Mouse (Mus musculus) cerebellum, postnatal 14 days (tissue): ENCODE measurements at regions not wholly inside any gene's neighbourhood (a gene's known extent, or its start where the extent isn't known, plus 50 kb on each side); places are given as distances from the start of the nearest gene placed in this dataset.
"Not testable (repeated sequence)": the region's sequence is repeated elsewhere in the genome, so short reads cannot be mapped to it uniquely, and the experiment has no call there.

ENCODE experiments used
- DNase-seq, 2 experiments: peaks; one replicate each; pipeline ENCODE4 v3.0.0; 2021; ENCODE audit warnings: mixed read lengths in 2 of 2

DNA sequence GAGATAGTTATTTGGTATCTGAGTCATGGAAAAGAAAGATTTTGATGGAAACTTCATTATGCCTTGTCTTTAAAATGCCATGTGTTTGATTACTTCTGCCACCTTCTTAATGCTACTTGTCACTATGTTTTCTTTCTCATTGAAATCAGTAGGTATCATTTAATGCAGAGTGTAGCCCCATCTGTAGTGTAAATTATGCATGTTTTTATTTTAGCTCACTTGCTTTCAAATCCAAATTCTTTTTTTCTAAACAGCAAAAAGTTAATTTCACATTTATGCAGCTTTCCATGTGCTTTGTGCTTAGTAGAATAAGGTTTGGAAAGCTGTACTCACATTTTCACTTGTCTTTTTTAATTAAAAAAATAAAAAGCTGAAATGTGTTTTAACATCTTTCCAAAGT lies 748.0 kb upstream of the Epha7 start:
- DNase-seq = no peak

- DNase-seq = no peak
These were observed 747.1 kb upstream of the Epha7 start for GRCm38 (mm10) chr4:28065828-28066227.

- no peak for DNase-seq
These were observed 733.9 kb upstream of the Epha7 start for GRCm38 (mm10) chr4:28079030-28079429.

DNA sequence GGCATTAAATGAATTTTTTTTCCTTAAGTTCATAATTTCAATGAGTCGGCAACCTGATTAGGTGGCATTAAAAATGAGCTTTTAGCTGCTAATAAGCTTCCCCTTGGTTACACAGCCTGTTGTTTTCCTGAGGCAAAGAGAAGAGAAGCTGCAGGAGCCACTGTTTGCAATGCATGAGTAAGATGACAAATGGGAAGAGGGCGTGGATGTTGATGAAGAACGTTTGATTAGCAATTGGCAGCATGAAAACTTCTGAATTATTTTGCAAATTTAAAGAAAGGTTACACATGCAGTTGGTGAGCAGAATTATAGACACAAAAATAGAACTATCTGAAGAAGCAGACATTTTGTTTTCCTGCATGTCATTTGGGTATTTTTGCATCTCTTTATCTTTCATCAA lies 720.1 kb upstream of the Epha7 start:
- no peak for DNase-seq

GRCm38 (mm10) chr4:28143165-28143564 lies 669.8 kb upstream of the Epha7 start:
- peak; percentile 31 to 59 for DNase-seq

DNA sequence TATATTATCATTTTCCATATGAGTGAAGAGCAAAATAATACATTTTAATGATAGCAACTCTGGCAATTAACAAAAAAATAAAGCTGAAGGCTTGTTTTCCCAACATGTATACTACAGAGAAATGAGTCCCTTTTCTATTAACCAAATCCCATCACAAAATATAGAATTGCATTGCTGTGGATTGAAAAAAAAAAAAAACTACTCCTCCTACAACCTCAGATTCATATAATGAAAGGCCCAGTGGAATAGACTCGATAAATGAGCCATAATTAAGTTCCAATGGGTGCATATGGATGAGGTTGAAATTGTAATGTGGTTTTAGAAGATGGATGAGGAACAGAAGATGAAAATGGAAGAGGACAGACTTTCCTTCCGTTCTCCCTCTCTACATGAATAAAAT lies 657.8 kb upstream of the Epha7 start:
- no peak for DNase-seq

DNA sequence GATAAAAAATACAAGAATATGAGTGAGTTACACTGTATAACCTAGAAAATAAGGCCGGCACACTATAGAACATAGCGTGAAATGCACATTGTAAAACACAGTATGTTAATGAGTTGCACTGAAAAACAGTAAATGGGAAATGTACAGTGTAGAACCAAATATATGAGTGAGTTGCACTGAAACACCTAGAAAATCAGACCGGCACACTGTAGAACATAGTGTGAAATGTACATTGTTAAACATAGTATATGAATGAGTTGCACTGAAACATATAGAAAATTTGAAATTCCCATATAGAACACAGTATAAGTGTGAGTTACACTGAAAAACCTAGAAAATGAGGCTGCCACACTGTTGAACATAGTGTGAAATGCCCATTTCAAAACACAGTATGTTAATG lies 636.2 kb upstream of the Epha7 start:
- peak; percentile 2 to 15 for DNase-seq

DNA sequence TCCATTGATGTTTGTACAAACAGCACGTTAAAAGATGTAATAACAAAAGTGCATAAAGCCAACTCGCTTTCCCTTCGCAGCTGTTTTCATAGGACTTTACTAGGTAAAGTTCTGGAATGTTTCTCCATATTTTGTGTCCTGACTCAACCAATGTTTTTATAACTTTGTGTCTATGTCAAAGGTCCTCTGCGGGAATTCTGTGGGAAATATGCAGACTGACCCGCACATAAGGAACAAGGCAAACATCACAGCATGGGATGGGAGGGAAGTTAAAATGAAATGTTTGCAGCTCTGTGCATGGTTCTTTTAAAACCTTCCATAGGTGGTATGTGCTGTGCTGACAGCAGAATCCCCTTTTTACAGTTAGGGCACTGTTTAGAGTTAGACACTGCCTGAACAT lies 622.1 kb upstream of the Epha7 start:
- DNase-seq = no peak

GRCm38 (mm10) chr4:28227594-28228208 lies 585.2 kb upstream of the Epha7 start:
- no peak for DNase-seq

- not testable (repeated sequence) for DNase-seq
These were observed 577.4 kb upstream of the Epha7 start for GRCm38 (mm10) chr4:28235516-28235915.

DNA sequence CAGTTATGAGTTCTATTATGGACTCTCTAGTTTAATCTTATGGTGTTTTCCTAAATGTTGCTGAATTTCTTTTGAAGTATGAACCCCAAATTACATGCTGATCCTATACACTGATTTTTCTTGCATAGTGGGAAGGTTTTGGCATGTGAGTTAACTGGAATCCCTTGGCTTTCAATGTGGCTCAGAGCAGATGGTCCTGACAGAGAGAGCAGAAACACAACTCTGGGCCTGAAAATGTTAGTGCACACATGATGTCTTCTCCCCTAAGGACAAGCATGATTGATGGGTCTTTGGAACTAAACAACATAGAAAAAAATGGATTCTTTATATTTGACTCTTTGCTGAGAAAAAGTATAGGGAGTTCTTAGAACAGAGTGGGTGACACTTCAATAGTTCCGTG lies 570.7 kb upstream of the Epha7 start:
- peak; percentile 29 to 59 for DNase-seq
